Mouse (Mus musculus) forebrain, embryonic 16.5 days (tissue): ENCODE measurements around the gene Ctbp2. TPM values are rescaled to one million over a fixed set of nuclear protein-coding genes. Genes with fewer than 3 reads are reported as not detected.

Source experiments
- ATAC-seq: fragments of 200-750 bp; cut with Nextera tagmentation; 2 replicates; pipeline ENCODE4 v1.8.0; 2017; ENCODE audit warnings: mild to moderate bottlenecking, moderate library complexity
- H3K27ac ChIP-seq: fragments of 300-500 bp; sonication (generic); 2 replicates; pipeline ENCODE4 v1.5.1; 2014; ENCODE audit warnings: low read length, control low read depth
- H3K27me3 ChIP-seq: fragments of 300-500 bp; sonication (generic); replicated peaks from 2 replicates; pipeline ENCODE4 v1.6.1; 2014; ENCODE audit warnings: low read length; ENCODE audit not compliant: control insufficient read depth, insufficient read depth
- H3K36me3 ChIP-seq: fragments of 300-500 bp; sonication (generic); 2 replicates; pipeline ENCODE4 v1.6.1; 2014; ENCODE audit not compliant: control insufficient read depth, insufficient read depth
- H3K4me1 ChIP-seq: fragments of 300-500 bp; sonication (generic); replicated peaks from 2 replicates; pipeline ENCODE4 v1.6.1; 2014; ENCODE audit warnings: low read length; ENCODE audit not compliant: control insufficient read depth, insufficient read depth
- H3K4me2 ChIP-seq: fragments of 300-500 bp; sonication (generic); 2 replicates; pipeline ENCODE4 v1.6.1; 2014; ENCODE audit warnings: mild to moderate bottlenecking, low read length, control low read depth
- H3K4me3 ChIP-seq: fragments of 300-500 bp; sonication (generic); replicated peaks from 2 replicates; pipeline ENCODE4 v1.5.1; 2014; ENCODE audit warnings: mild to moderate bottlenecking, low read length, control low read depth
- H3K9ac ChIP-seq: fragments of 300-500 bp; sonication (generic); replicated peaks from 2 replicates; pipeline ENCODE4 v1.6.1; 2014; ENCODE audit warnings: low read depth, low read length, control low read depth
- H3K9me3 ChIP-seq: fragments of 300-500 bp; sonication (generic); 2 replicates; pipeline ENCODE4 v1.6.1; 2016; ENCODE audit warnings: low read length; ENCODE audit not compliant: control insufficient read depth
- WGBS: fragments of 180-500 bp; shearing (Covaris S2); extraction: QIAGEN DNeasy Blood & Tissue Kit; methylation state at CpG from one replicate; pipeline ENCODE4 v1.1.7; 2014; 5-methylcytosine and 5-hydroxymethylcytosine counted together
- polyA plus RNA-seq: library from polyadenylated mRNA; unstranded; fragments of >200 nt; fragmentation: Nextera tagmentation; extraction: Ambion mirVana; gene quantifications from 2 replicates; pipeline ENCODE4 v1.2.1, GENCODE M21; 2015

Ctbp2 gene
- 74.6 and 85.2 TPM in 2 replicates for polyA plus RNA-seq

- Histone ChIP-seq H3K9ac (peak within 1 kb of the TSS; percentile 94), H3K36me3 (no peaks in the 10 kb centered on the region), H3K9me3 (no peaks in the 10 kb centered on the region), H3K4me2 (peak within 1 kb of the TSS; percentile 88), H3K27ac (peak within 1 kb of the TSS; percentile 95), H3K27me3 (no peaks in the 10 kb centered on the region), H3K4me1 (peaks cover 25% of the 10 kb centered on the region), H3K4me3 (peak within 1 kb of the TSS; percentile 86)
- peak; percentile 68 for ATAC-seq
- WGBS: under 1% methylated on average over 58 of the region's 59 CpGs
Measured at GRCm38 (mm10) chr7:133123999-133124700, at the start of gene Ctbp2. Gene Ctbp2 (minus strand): TSS chr7:133124354.

GRCm38 (mm10) chr7:133171403-133172032 is 47.4 kb upstream of the Ctbp2 start:
- 84% methylated on average over 4 of the region's 4 CpGs for WGBS
- H3K27me3 ChIP-seq: no peaks in the 10 kb centered on the region
- H3K9ac ChIP-seq: no peak overlapping the region
- H3K4me3 ChIP-seq: no peak overlapping the region
- no peak overlapping the region for H3K4me2 ChIP-seq
- ATAC-seq: no peak
- H3K36me3 ChIP-seq: no peaks in the 10 kb centered on the region
- no peaks in the 10 kb centered on the region for H3K9me3 ChIP-seq
- no peaks in the 10 kb centered on the region for H3K4me1 ChIP-seq
- no peak overlapping the region for H3K27ac ChIP-seq

- ATAC-seq: no peak
- H3K36me3 ChIP-seq: no peaks in the 10 kb centered on the region
- no peak overlapping the region for H3K4me2 ChIP-seq
- no peaks in the 10 kb centered on the region for H3K9me3 ChIP-seq
- H3K4me3 ChIP-seq: no peak overlapping the region
- no peaks in the 10 kb centered on the region for H3K27me3 ChIP-seq
- H3K27ac ChIP-seq: no peak overlapping the region
- 79% methylated on average over 3 of the region's 3 CpGs for WGBS
- H3K9ac ChIP-seq: no peak overlapping the region
- H3K4me1 ChIP-seq: 0 out of 2 replicates have a peak, but pooled peaks cover 3% of the 10 kb centered on the region
Measured at GRCm38 (mm10) chr7:133168928-133169327, 44.8 kb upstream of the Ctbp2 start.

- H3K27me3 ChIP-seq: no peaks in the 10 kb centered on the region
- WGBS: 89% methylated on average over 2 of the region's 2 CpGs
Measured at GRCm38 (mm10) chr7:133167903-133168302, 43.7 kb upstream of the Ctbp2 start.

GRCm38 (mm10) chr7:133164770-133165169 is 40.6 kb upstream of the Ctbp2 start:
- no peak for ATAC-seq
- H3K27me3 ChIP-seq: no peaks in the 10 kb centered on the region

More at GRCm38 (mm10) chr7:133167903-133168302, 43.7 kb upstream of the Ctbp2 start:
- ATAC-seq: no peak
- no peak overlapping the region for H3K4me2 ChIP-seq
- no peak overlapping the region for H3K27ac ChIP-seq
- H3K4me1 ChIP-seq: 0 out of 2 replicates have a peak, but pooled peaks cover 3% of the 10 kb centered on the region
- H3K4me3 ChIP-seq: no peak overlapping the region
- H3K36me3 ChIP-seq: no peaks in the 10 kb centered on the region
- no peaks in the 10 kb centered on the region for H3K9me3 ChIP-seq
- no peak overlapping the region for H3K9ac ChIP-seq

GRCm38 (mm10) chr7:133163011-133163410 is 38.9 kb upstream of the Ctbp2 start:
- WGBS: 62% methylated on average over 5 of the region's 5 CpGs
- no peak for ATAC-seq
- Histone ChIP-seq H3K4me1 (0 out of 2 replicates have a peak, but pooled peaks cover 3% of the 10 kb centered on the region), H3K4me2 (no peak overlapping the region), H3K27me3 (no peaks in the 10 kb centered on the region), H3K27ac (no peak overlapping the region), H3K9ac (no peak overlapping the region), H3K4me3 (no peak overlapping the region), H3K9me3 (no peaks in the 10 kb centered on the region), H3K36me3 (no peaks in the 10 kb centered on the region)

More at GRCm38 (mm10) chr7:133164770-133165169, 40.6 kb upstream of the Ctbp2 start:
- H3K36me3 ChIP-seq: no peaks in the 10 kb centered on the region
- WGBS: 29% methylated on average over 2 of the region's 2 CpGs
- H3K9ac ChIP-seq: no peak overlapping the region
- no peak overlapping the region for H3K4me2 ChIP-seq
- H3K27ac ChIP-seq: no peak overlapping the region
- no peaks in the 10 kb centered on the region for H3K9me3 ChIP-seq
- H3K4me1 ChIP-seq: 0 out of 2 replicates have a peak, but pooled peaks cover 3% of the 10 kb centered on the region
- H3K4me3 ChIP-seq: no peak overlapping the region

- Histone ChIP-seq H3K27ac (no peak overlapping the region), H3K9me3 (no peaks in the 10 kb centered on the region), H3K27me3 (no peaks in the 10 kb centered on the region), H3K4me2 (no peak overlapping the region), H3K4me3 (no peak overlapping the region), H3K4me1 (0 out of 2 replicates have a peak, but pooled peaks cover 3% of the 10 kb centered on the region), H3K9ac (no peak overlapping the region), H3K36me3 (no peaks in the 10 kb centered on the region)
- WGBS: 71% methylated on average over 2 of the region's 2 CpGs
- ATAC-seq: no peak
Measured at GRCm38 (mm10) chr7:133162131-133162530, 38.0 kb upstream of the Ctbp2 start.

- ATAC-seq: no peak
- Histone ChIP-seq H3K27ac (no peak overlapping the region), H3K4me1 (0 out of 2 replicates have a peak, but pooled peaks cover 3% of the 10 kb centered on the region), H3K4me3 (no peak overlapping the region), H3K36me3 (no peaks in the 10 kb centered on the region), H3K4me2 (no peak overlapping the region), H3K9ac (no peak overlapping the region), H3K9me3 (no peaks in the 10 kb centered on the region), H3K27me3 (no peaks in the 10 kb centered on the region)
- WGBS: 81% methylated on average over 7 of the region's 7 CpGs
Measured at GRCm38 (mm10) chr7:133161362-133162080, 37.4 kb upstream of the Ctbp2 start.

GRCm38 (mm10) chr7:133159519-133159918 is 35.4 kb upstream of the Ctbp2 start:
- H3K4me1 ChIP-seq: 0 out of 2 replicates have a peak, but pooled peaks cover 2% of the 10 kb centered on the region
- no peak for ATAC-seq
- no peak overlapping the region for H3K4me2 ChIP-seq
- H3K27me3 ChIP-seq: no peaks in the 10 kb centered on the region
- no peak overlapping the region for H3K27ac ChIP-seq
- no peaks in the 10 kb centered on the region for H3K36me3 ChIP-seq
- H3K9me3 ChIP-seq: no peaks in the 10 kb centered on the region
- WGBS: 95% methylated on average over 3 of the region's 3 CpGs
- no peak overlapping the region for H3K9ac ChIP-seq
- H3K4me3 ChIP-seq: no peak overlapping the region
